Mouse (Mus musculus): ENCODE measurements around the gene Clrn1.
"Not testable (repeated sequence)": the region's sequence is repeated elsewhere in the genome, so short reads cannot be mapped to it uniquely, and the experiment has no call there.

The Clrn1 gene

GRCm38 (mm10) chr3:58884801-58885573 is at the start of gene Clrn1:
Clrn1 (minus strand) TSS chr3:58885340.
- no peak for DNase-seq (ENCODE audit: low read depth, low spot score)

- no peak for DNase-seq (ENCODE audit: low read depth, low spot score)
Measured at GRCm38 (mm10) chr3:58924027-58924426, 38.9 kb upstream of the Clrn1 start.

GRCm38 (mm10) chr3:58923140-58923539 is 38.0 kb upstream of the Clrn1 start:
- no peak for DNase-seq (ENCODE audit: low read depth, low spot score)

GRCm38 (mm10) chr3:58922636-58923035 is 37.5 kb upstream of the Clrn1 start:
- DNase-seq (ENCODE audit: low read depth, low spot score): no peak

GRCm38 (mm10) chr3:58921316-58921715 is 36.2 kb upstream of the Clrn1 start:
- no peak for DNase-seq (ENCODE audit: low read depth, low spot score)

DNA sequence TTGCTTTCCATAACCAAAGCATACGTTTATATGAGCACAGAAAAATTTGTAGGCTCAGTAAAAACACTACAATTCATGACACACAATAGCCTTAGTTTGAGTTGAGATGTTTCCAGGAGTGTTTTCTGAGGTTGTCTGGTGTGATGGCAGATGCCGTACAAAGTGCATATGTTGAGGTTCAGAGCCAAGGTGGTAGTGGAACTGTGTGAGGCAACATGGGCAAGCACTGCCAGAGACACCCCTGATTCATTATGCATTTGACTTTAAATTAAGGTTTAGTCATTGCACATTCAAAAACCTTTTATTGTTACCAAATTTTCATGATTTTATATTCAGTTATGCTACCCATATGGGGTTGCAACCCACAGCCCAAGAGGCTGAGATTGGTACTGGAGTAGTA is 19.5 kb upstream of the Clrn1 start:
- DNase-seq (ENCODE audit: low read depth, low spot score): no peak

- DNase-seq (ENCODE audit: low read depth, low spot score): no peak
Measured at GRCm38 (mm10) chr3:58902051-58902758, 17.1 kb upstream of the Clrn1 start.

DNA sequence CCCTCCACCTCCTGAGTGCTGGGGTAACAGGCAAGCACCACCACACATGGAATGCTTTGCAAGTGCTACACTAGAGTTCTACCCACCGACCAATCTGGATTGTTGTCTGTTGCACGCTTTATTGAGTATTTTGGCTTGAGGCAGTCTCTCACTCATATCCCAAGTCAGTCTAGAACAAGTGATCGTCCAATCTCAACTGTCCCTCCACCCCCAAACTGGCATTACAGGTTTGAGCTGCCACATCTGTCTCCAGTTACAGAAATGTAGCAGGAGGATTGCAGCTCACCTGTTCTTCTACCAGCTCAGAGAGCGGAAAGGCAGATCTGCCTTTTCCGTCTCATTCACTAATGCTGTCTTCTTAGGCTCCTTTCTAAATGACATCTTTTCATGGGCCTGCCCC is 10.0 kb upstream of the Clrn1 start:
- no peak for DNase-seq (ENCODE audit: low read depth, low spot score)

GRCm38 (mm10) chr3:58894529-58894928 is 9.4 kb upstream of the Clrn1 start:
- no peak for DNase-seq (ENCODE audit: low read depth, low spot score)

DNA sequence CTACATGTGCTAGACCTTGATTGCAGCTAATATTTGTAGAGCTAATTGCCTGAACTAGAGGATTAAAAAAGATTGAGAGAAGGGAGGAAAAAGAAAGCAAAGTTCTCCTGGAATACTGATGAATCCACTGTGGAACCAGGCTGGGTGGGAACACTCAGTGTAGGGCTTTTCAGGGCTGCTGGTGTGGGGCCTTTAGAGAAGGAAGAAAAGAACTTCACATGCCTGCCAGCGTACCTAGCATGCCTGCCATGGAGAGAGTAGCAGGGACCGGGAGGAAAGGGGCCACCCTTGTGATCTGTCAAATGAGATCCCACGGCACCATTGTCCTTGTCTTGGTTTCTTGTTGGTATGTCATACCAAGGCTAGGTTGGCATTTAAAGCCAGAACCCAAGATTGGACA is 4.5 kb upstream of the Clrn1 start:
- no peak for DNase-seq (ENCODE audit: low read depth, low spot score)

DNA sequence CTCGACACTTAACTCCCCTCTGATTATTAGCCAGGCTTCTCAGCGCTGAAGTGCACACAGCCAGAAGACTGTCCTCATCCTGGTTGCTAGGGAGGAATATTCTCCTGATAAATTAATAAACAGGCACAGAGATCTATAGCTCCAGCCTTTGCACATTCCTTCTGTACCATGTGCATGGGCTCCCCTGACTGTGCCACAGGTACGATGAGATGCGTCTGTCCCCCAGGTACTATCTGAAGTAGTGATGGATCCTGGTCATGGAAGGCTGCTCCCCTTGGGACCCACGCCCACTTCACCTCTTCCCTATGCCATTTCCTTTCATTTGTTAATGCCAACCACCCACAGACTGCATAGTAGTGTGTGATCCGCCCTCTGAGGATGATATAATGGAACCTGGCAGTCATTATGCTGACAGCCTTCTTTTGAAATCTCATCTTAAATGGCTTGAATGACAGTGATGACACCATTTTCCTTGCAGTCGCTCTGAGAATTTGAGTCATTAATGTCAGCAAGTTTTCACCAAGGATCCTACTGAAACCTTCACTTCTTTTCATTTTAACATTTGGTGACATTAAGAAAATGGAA is 3.1 kb upstream of the Clrn1 start:
- DNase-seq (ENCODE audit: low read depth, low spot score): no peak

DNA sequence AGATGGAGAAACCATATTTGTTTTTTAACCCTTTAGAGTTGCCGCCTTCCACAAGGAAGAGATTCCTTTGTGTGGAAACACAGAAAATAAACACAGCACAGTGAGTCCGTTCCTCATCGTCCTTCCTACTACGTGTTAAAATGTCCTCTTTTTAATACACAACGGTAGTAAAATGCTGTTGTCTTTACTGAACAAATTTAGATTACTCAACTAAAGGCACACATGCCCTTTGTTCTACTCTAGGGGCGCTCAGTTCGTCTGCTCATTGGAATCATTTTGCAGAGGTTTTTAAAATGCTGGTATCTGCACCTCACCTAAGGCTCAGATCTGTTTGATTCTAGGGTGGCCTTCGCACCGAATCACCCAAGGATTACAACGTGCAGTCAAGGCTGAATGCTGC is 2.6 kb upstream of the Clrn1 start:
- no peak for DNase-seq (ENCODE audit: low read depth, low spot score)

DNA sequence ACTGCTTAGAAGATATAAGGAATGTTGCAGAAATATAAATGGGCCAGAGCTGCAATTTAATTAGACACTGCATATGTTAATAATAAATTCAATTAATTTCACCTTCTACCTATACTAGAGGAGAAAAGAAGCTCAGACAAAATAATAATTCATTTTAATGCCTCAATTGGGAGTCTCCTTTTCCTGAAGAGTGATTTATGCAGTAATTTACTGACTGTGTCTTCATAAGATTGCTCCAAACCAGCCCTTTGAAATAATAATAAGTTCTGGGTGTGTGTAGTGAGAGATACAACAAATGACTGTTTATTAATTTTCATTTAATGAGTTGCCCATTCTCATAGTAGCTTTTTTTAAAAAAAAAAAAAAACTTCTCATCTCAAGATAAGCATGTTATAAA is 1.6 kb downstream of the Clrn1 start:
- no peak for DNase-seq (ENCODE audit: low read depth, low spot score)

GRCm38 (mm10) chr3:58882878-58883510 is 2.1 kb downstream of the Clrn1 start:
- no peak for DNase-seq (ENCODE audit: low read depth, low spot score)

DNA sequence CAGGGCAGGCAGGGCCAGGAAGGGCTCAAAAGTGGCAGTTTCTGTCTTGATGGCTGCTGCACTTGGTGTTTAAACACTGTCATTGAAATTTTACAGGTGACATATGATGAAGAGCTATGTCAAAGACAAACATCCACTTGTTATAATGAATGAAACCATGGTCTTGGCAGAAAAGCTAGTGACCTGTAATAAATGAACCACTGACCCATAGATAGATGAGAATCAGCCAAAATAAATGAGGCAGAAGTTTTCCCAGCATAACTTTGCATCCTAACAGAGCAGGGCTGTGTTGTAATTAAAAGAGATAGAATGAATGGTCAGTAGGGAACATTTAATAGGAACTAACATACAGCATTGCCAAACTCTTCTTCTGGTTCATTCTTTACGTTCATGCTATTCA is 4.1 kb downstream of the Clrn1 start:
- no peak for DNase-seq (ENCODE audit: low read depth, low spot score)

GRCm38 (mm10) chr3:58880181-58880580 is 5.0 kb downstream of the Clrn1 start:
- DNase-seq (ENCODE audit: low read depth, low spot score): no peak

GRCm38 (mm10) chr3:58871882-58872281 is 13.3 kb downstream of the Clrn1 start:
- DNase-seq (ENCODE audit: low read depth, low spot score): not testable (repeated sequence)

GRCm38 (mm10) chr3:58865690-58866089 is 19.4 kb downstream of the Clrn1 start:
- DNase-seq (ENCODE audit: low read depth, low spot score): no peak

- DNase-seq (ENCODE audit: low read depth, low spot score): no peak
Measured at GRCm38 (mm10) chr3:58862976-58863375, 22.2 kb downstream of the Clrn1 start.

DNA sequence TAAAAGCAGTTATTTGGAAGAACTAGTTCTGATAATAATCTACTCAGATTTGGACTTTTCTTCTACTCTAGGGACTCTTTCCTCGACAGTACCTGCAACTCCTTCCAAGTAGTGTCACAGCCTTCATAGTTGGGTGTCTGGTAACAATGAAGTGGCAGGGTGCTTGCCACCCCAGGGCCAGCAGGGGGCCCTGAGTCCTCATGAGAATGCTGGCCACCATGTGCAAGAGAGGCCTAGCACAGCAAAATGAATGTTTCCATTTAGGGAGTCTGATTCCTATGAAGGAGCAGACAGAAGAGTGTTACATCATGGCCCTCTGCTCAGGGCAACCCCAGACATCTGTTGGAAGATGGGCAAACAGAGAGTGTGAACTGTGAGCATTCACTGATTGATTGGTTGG is 41.7 kb downstream of the Clrn1 start:
- no peak for DNase-seq (ENCODE audit: low read depth, low spot score)

GRCm38 (mm10) chr3:58833442-58834160 is 51.5 kb downstream of the Clrn1 start:
- no peak for DNase-seq (ENCODE audit: low read depth, low spot score)

DNA sequence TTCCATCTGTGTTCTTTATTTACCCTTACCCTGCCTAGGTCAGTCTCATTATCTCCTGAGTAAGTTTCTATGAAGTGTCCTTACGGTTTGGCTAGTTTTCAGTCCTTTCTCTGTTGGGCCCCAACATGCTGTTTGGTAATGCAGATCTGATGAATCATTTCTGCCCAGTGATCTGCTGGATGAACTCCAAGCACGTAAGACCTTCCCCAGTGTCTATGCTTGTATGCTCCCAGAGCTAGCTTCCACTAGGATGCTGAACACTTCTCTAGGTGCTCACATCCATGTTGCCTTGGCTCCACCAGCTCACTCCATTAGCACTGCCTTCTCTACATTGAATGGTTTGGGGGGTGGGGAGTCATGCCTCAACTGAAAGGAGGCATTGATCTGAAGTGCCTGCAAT is 52.3 kb downstream of the Clrn1 start:
- no peak for DNase-seq (ENCODE audit: low read depth, low spot score)

Data from WW6 (cell line).